Mouse (Mus musculus) central nervous system, embryonic 18 days (tissue): Measurements from ENCODE around the gene Trh. TPM values are rescaled to one million over a fixed set of nuclear protein-coding genes. Genes with fewer than 3 reads are reported as not detected.

Experiments
- polyA plus RNA-seq: library from polyadenylated mRNA; depleted of rRNA; stranded (reverse); fragments of >200 nt; gene quantifications from 2 replicates; pipeline ENCODE4 v1.2.3, GENCODE M21; 2012; rRNA removed

Gene Trh
- 6.2 and 6.5 TPM in 2 replicates for polyA plus RNA-seq

GRCm38 (mm10) chr6:92244591-92244990 lies at the start of gene Trh:
Gene Trh (minus strand): TSS chr6:92244650.

GRCm38 (mm10) chr6:92214773-92215449 lies 29.5 kb downstream of the Trh start, which contains the start of gene Rbsn:
Gene Rbsn (minus strand): TSS chr6:92214925.

Other genes starting within 250 kb of the Trh start
- gene Nr2c2, start 153.3 kb downstream of the Trh start, polyA plus RNA-seq: 38.6 and 40.0 TPM in 2 replicates
- gene Mrps25, start 60.6 kb downstream of the Trh start, polyA plus RNA-seq: 42.8 and 44.1 TPM in 2 replicates
- 22.0 and 22.5 TPM in 2 replicates for gene Rbsn, start 29.7 kb downstream of the Trh start, polyA plus RNA-seq